Mouse (Mus musculus) intestine, embryonic 14.5 days (tissue): ENCODE results near the gene Catsper2. TPM values are rescaled to one million over a fixed set of nuclear protein-coding genes. Genes with fewer than 3 reads are reported as not detected.

Experiments used
- ATAC-seq: fragments of 200-750 bp; cut with Nextera tagmentation; replicated peaks from 2 replicates; pipeline ENCODE4 v1.8.0; 2017; ENCODE audit warnings: low read depth, moderate number of reproducible peaks, moderate TSS enrichment, moderate library complexity; ENCODE audit not compliant: low FRiP score, low TSS enrichment
- DNase-seq: peaks from one replicate; pipeline ENCODE4 v3.0.0-alpha.2; 2018; ENCODE audit warnings: low spot score
- H3K27ac ChIP-seq: fragments of 300-500 bp; sonication (generic); 2 replicates; pipeline ENCODE4 v1.5.1; 2014; ENCODE audit warnings: low read depth, mild to moderate bottlenecking, control low read depth
- H3K27me3 ChIP-seq: fragments of 300-500 bp; sonication (generic); replicated peaks from 2 replicates; pipeline ENCODE4 v1.6.1; 2014; ENCODE audit warnings: low read length, control low read depth; ENCODE audit not compliant: control insufficient read depth, insufficient read depth
- H3K36me3 ChIP-seq: fragments of 300-500 bp; sonication (generic); 2 replicates; pipeline ENCODE4 v1.6.1; 2014; ENCODE audit warnings: low read length, control low read depth; ENCODE audit not compliant: control insufficient read depth, insufficient read depth
- H3K4me1 ChIP-seq: fragments of 300-500 bp; sonication (generic); replicated peaks from 2 replicates; pipeline ENCODE4 v1.6.1; 2014; ENCODE audit warnings: low read length, control low read depth, mixed read lengths; ENCODE audit not compliant: control insufficient read depth, insufficient read depth
- H3K4me2 ChIP-seq: fragments of 300-500 bp; sonication (generic); 2 replicates; pipeline ENCODE4 v1.6.1; 2014; ENCODE audit warnings: low read length
- H3K4me3 ChIP-seq: fragments of 300-500 bp; sonication (generic); 2 replicates; pipeline ENCODE4 v1.5.1; 2014; ENCODE audit warnings: low read depth, low read length, control low read depth, mixed read lengths
- H3K9ac ChIP-seq: fragments of 300-500 bp; sonication (generic); 2 replicates; pipeline ENCODE4 v1.6.1; 2014; ENCODE audit warnings: mild to moderate bottlenecking, low read length
- H3K9me3 ChIP-seq: fragments of 300-500 bp; sonication (generic); 2 replicates; pipeline ENCODE4 v1.6.1; 2016; ENCODE audit warnings: low read length, control low read depth; ENCODE audit not compliant: control insufficient read depth
- WGBS: fragments of 180-500 bp; shearing (Covaris S2); extraction: QIAGEN DNeasy Blood & Tissue Kit; methylation state at CpG from one replicate; pipeline ENCODE4 v1.1.7; 2014; 5-methylcytosine and 5-hydroxymethylcytosine counted together
- polyA plus RNA-seq: library from polyadenylated mRNA; unstranded; fragments of >200 nt; fragmentation: Nextera tagmentation; extraction: Ambion mirVana; gene quantifications from 2 replicates; pipeline ENCODE4 v1.2.1, GENCODE M21; 2014

The Catsper2 gene
- polyA plus RNA-seq, result 2.1 and 2.2 TPM in 2 replicates

GRCm38 (mm10) chr2:121413387-121414042, at the start of gene Catsper2, which contains the start of gene Pdia3:
Catsper2 (minus strand) TSS chr2:121413792.
Pdia3 (plus strand) TSS chr2:121413775.
- Histone ChIP-seq H3K4me3 (peak within 1 kb of the TSS; percentile 100), H3K9ac (peak within 1 kb of the TSS; percentile 100), H3K36me3 (peaks cover 20% of the 10 kb centered on the region), H3K27me3 (no peaks in the 10 kb centered on the region), H3K4me2 (peak within 1 kb of the TSS; percentile 88), H3K4me1 (peaks cover 18% of the 10 kb centered on the region), H3K27ac (peak within 1 kb of the TSS; percentile 99), H3K9me3 (no peaks in the 10 kb centered on the region)
- ATAC-seq, result peak; percentile 99
- under 1% methylated on average over 65 of the region's 68 CpGs for WGBS
- DNase-seq, result peak; percentile 95

GRCm38 (mm10) chr2:121460071-121460470, 46.5 kb upstream of the Catsper2 start:
- ATAC-seq (no peak), DNase-seq (no peak)
- H3K4me1 ChIP-seq, result peaks cover 10% of the 10 kb centered on the region
- no peak overlapping the region for H3K4me2 ChIP-seq
- H3K9me3 ChIP-seq, result no peaks in the 10 kb centered on the region
- WGBS, result 68% methylated on average over 2 of the region's 2 CpGs
- H3K9ac ChIP-seq, result no peak overlapping the region
- H3K4me3 ChIP-seq, result no peak overlapping the region
- peaks cover 25% of the 10 kb centered on the region; the same call in 1 of the 2 replicates for H3K36me3 ChIP-seq
- H3K27me3 ChIP-seq, result no peaks in the 10 kb centered on the region
- no peak overlapping the region for H3K27ac ChIP-seq

- Histone ChIP-seq H3K4me1 (peaks cover 16% of the 10 kb centered on the region), H3K4me2 (peak within 1 kb of the TSS; percentile 65), H3K36me3 (peaks cover 47% of the 10 kb centered on the region), H3K27me3 (no peaks in the 10 kb centered on the region), H3K27ac (peak within 1 kb of the TSS; percentile 79), H3K9ac (peak within 1 kb of the TSS; percentile 64), H3K9me3 (no peaks in the 10 kb centered on the region), H3K4me3 (peak within 1 kb of the TSS; percentile 97)
- ATAC-seq (peak; percentile 89), DNase-seq (peak; percentile 92)
- WGBS, result 5% methylated on average over 41 of the region's 41 CpGs
Observed at GRCm38 (mm10) chr2:121456692-121457642, 43.4 kb upstream of the Catsper2 start, which contains the start of gene Serinc4. Serinc4 (minus strand) TSS chr2:121456781.

- Histone ChIP-seq H3K27ac (no peak overlapping the region), H3K27me3 (no peaks in the 10 kb centered on the region), H3K4me3 (no peak overlapping the region), H3K4me1 (peaks cover 24% of the 10 kb centered on the region), H3K9ac (no peak overlapping the region), H3K36me3 (peaks cover 49% of the 10 kb centered on the region), H3K9me3 (no peaks in the 10 kb centered on the region), H3K4me2 (no peak overlapping the region)
- WGBS, result 77% methylated on average over 5 of the region's 5 CpGs
- no peak for ATAC-seq
- no peak for DNase-seq
Observed at GRCm38 (mm10) chr2:121455534-121455933, 41.9 kb upstream of the Catsper2 start.

GRCm38 (mm10) chr2:121453917-121454316, 40.3 kb upstream of the Catsper2 start:
- no peaks in the 10 kb centered on the region for H3K27me3 ChIP-seq
- H3K4me1 ChIP-seq, result peaks cover 28% of the 10 kb centered on the region
- H3K36me3 ChIP-seq, result peaks cover 38% of the 10 kb centered on the region
- H3K27ac ChIP-seq, result no peak overlapping the region
- no peak overlapping the region for H3K4me2 ChIP-seq
- ATAC-seq (no peak), DNase-seq (no peak)
- 83% methylated on average over 6 of the region's 6 CpGs for WGBS
- H3K9me3 ChIP-seq, result no peaks in the 10 kb centered on the region
- H3K9ac ChIP-seq, result no peak overlapping the region
- H3K4me3 ChIP-seq, result no peak overlapping the region

- Histone ChIP-seq H3K27ac (no peak within 1 kb of the TSS), H3K4me1 (peaks cover 27% of the 10 kb centered on the region), H3K9ac (no peak within 1 kb of the TSS), H3K4me3 (no peak within 1 kb of the TSS), H3K36me3 (peaks cover 31% of the 10 kb centered on the region), H3K27me3 (no peaks in the 10 kb centered on the region), H3K9me3 (no peaks in the 10 kb centered on the region), H3K4me2 (no peak within 1 kb of the TSS)
- no peak for DNase-seq
- ATAC-seq, result no peak
- 70% methylated on average over 4 of the region's 4 CpGs for WGBS
Observed at GRCm38 (mm10) chr2:121452990-121453389, 39.4 kb upstream of the Catsper2 start, which contains the start of gene Hypk. Hypk (plus strand) TSS chr2:121453290.

- Histone ChIP-seq H3K27me3 (no peaks in the 10 kb centered on the region), H3K9me3 (no peaks in the 10 kb centered on the region), H3K4me2 (no peak overlapping the region), H3K27ac (no peak overlapping the region), H3K4me1 (peaks cover 22% of the 10 kb centered on the region), H3K4me3 (no peak overlapping the region), H3K9ac (no peak overlapping the region), H3K36me3 (peaks cover 31% of the 10 kb centered on the region)
- ATAC-seq (no peak), DNase-seq (no peak)
- WGBS, result 81% methylated on average over 4 of the region's 4 CpGs
Observed at GRCm38 (mm10) chr2:121452361-121452760, 38.8 kb upstream of the Catsper2 start.

- peak overlapping the region; percentile 95 for H3K27ac ChIP-seq
- no peaks in the 10 kb centered on the region for H3K9me3 ChIP-seq
- ATAC-seq (no peak), DNase-seq (peak; percentile 67)
- peaks cover 18% of the 10 kb centered on the region for H3K4me1 ChIP-seq
- H3K4me2 ChIP-seq, result peak overlapping the region; percentile 94
- H3K27me3 ChIP-seq, result no peaks in the 10 kb centered on the region
- H3K36me3 ChIP-seq, result peaks cover 31% of the 10 kb centered on the region
- WGBS, result 1% methylated on average over 7 of the region's 7 CpGs
- H3K9ac ChIP-seq, result peak overlapping the region; percentile 93
- peak overlapping the region; percentile 97 for H3K4me3 ChIP-seq
Observed at GRCm38 (mm10) chr2:121450093-121450492, 36.5 kb upstream of the Catsper2 start.
